Mouse (Mus musculus) hindbrain, embryonic 11.5 days (tissue): Measurements from ENCODE around the gene Icam4. TPM values are rescaled to one million over a fixed set of nuclear protein-coding genes. Genes with fewer than 3 reads are reported as not detected.

Experiments used
- ATAC-seq: fragments of 200-750 bp; cut with Nextera tagmentation; 2 replicates; pipeline ENCODE4 v1.8.0; 2017; ENCODE audit warnings: mild to moderate bottlenecking, moderate TSS enrichment, moderate library complexity; ENCODE audit not compliant: low FRiP score
- DNase-seq: peaks from one replicate; pipeline ENCODE4 v3.0.0-alpha.2; 2015; ENCODE audit warnings: low spot score
- H3K27ac ChIP-seq: fragments of 300-500 bp; sonication (generic); 2 replicates; pipeline ENCODE4 v1.5.1; 2014; ENCODE audit warnings: mild to moderate bottlenecking, low read depth, low read length
- H3K27me3 ChIP-seq: fragments of 300-500 bp; sonication (generic); 2 replicates; pipeline ENCODE4 v1.6.1; 2014; ENCODE audit warnings: mild to moderate bottlenecking, low read length, moderate library complexity, mixed read lengths; ENCODE audit not compliant: control insufficient read depth, insufficient read depth
- H3K36me3 ChIP-seq: fragments of 300-500 bp; sonication (generic); 2 replicates; pipeline ENCODE4 v1.6.1; 2014; ENCODE audit warnings: mild to moderate bottlenecking, low read length, moderate library complexity, mixed read lengths; ENCODE audit not compliant: control insufficient read depth, insufficient read depth
- H3K4me1 ChIP-seq: fragments of 300-500 bp; sonication (generic); replicated peaks from 2 replicates; pipeline ENCODE4 v1.6.1; 2014; ENCODE audit warnings: low read length, mixed read lengths; ENCODE audit not compliant: control insufficient read depth, insufficient read depth
- H3K4me2 ChIP-seq: fragments of 300-500 bp; sonication (generic); replicated peaks from 2 replicates; pipeline ENCODE4 v1.6.1; 2014; ENCODE audit warnings: mild to moderate bottlenecking, low read depth, low read length
- H3K4me3 ChIP-seq: fragments of 300-500 bp; sonication (generic); 2 replicates; pipeline ENCODE4 v1.5.1; 2014; ENCODE audit warnings: low read depth, low read length
- H3K9ac ChIP-seq: fragments of 300-500 bp; sonication (generic); 2 replicates; pipeline ENCODE4 v1.6.1; 2014; ENCODE audit warnings: low read depth, low read length
- H3K9me3 ChIP-seq: fragments of 300-500 bp; sonication (generic); 2 replicates; pipeline ENCODE4 v1.6.1; 2016; ENCODE audit warnings: low read length; ENCODE audit not compliant: control insufficient read depth
- WGBS: fragments of 180-500 bp; shearing (Covaris S2); extraction: QIAGEN DNeasy Blood & Tissue Kit; methylation state at CpG from one replicate; pipeline ENCODE4 v1.1.7; 2014; 5-methylcytosine and 5-hydroxymethylcytosine counted together
- polyA plus RNA-seq: library from polyadenylated mRNA; unstranded; fragments of >200 nt; fragmentation: Nextera tagmentation; extraction: Ambion mirVana; gene quantifications from 2 replicates; pipeline ENCODE4 v1.2.1, GENCODE M21; 2014

Icam4 gene
- polyA plus RNA-seq, 1 experiment from 2014 or later: 5.7 TPM

DNA sequence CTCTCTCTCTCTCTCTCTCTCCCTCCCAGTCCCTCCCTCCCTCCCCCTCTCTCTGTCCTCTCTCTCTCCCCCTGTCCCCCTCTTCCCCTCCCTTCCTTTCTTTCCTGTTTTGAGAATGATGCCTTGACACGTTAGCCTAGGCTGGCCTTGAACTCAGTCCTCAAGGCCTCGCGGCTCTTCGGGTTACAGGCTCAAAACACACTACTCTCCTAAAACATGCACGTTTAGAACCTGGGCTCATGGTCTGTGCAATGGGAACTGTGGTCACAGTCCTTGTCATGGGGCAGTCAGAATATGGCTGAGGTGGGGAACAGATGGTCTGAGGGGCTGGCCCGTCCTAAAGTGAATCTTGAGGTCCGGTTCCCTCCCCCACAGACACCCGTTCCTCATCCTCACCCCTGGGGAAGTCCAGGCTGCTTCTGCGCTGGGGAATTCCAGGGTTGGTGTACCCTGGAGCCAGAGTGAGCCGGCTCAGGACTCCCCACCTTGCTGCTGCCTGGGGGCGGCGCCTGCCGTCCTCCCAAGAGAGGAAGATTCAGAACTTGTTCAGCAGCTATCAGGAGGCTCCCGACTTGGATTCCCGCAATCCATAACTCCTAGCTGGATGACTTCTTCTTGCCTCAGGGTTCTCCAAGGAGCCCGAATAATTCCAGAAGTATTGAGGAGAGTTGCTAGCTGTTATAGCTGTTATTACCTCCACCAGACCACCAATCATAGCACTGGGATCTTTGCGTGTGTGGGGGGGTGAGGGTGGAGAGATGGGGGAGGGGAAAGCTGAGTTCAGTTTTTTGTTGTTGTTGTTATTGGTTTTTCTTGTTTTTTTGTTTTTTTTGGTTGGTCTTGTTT lies 12.6 kb upstream of the Icam4 start:
- H3K4me2 ChIP-seq: no peak overlapping the region
- no peak overlapping the region for H3K4me3 ChIP-seq
- H3K27me3 ChIP-seq: peaks cover 36% of the 10 kb centered on the region

DNA sequence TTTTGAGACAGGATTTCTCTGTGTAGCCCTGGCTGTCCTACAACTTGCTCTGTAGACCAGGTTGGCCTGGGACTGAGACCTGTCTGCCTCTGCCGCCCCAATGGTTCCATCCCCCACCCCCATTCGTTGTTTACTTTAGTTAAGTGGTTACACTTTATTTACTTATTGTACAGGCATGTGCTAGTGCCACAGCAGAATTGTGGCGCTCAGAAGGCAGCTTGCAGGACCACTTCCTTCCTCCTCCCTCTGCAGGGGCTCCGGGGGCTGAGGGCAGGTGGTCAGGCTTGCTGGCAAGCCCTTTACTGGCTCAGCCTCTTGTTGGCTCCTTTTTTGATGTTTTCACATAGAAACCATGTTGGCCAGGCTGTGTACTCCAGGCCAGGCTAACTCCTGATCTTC lies 12.0 kb upstream of the Icam4 start:
- WGBS: 38% methylated on average over 4 of the region's 4 CpGs
- Histone ChIP-seq H3K27ac (no peak overlapping the region), H3K27me3 (peaks cover 36% of the 10 kb centered on the region), H3K4me1 (no peaks in the 10 kb centered on the region), H3K9ac (no peak overlapping the region), H3K4me3 (no peak overlapping the region), H3K36me3 (no peaks in the 10 kb centered on the region), H3K9me3 (no peaks in the 10 kb centered on the region), H3K4me2 (no peak overlapping the region)
- DNase-seq (no peak), ATAC-seq (no peak)

More for the DNA sequence above, 12.6 kb upstream of the Icam4 start:
- no peak for ATAC-seq
- Histone ChIP-seq H3K9ac (no peak overlapping the region), H3K36me3 (no peaks in the 10 kb centered on the region), H3K27ac (no peak overlapping the region), H3K9me3 (no peaks in the 10 kb centered on the region), H3K4me1 (no peaks in the 10 kb centered on the region)
- 8% methylated on average over 17 of the region's 17 CpGs for WGBS
- DNase-seq: peak; percentile 30

DNA sequence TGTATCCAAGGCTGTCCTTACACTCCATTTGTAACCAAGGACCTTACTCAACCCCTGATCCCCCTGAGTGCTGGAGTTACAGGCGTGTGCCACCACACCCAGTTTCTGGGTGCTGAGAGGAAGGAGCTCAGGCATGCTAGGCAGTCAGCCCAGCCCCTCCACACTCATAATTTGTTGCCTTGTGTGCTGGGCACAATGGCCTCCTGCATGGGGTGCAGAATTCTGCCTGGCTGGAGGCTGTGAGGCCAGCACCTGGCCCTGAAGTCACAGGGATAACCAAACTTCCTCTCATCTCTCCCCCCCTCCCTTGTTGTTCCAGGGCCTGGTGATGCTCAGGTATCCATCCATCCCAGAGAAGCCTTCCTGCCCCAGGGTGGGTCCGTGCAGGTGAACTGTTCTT lies 10.6 kb upstream of the Icam4 start:
- ATAC-seq (no peak), DNase-seq (no peak)
- WGBS: 64% methylated on average over 2 of the region's 2 CpGs
- Histone ChIP-seq H3K9ac (no peak overlapping the region), H3K4me1 (no peaks in the 10 kb centered on the region), H3K27me3 (peaks cover 36% of the 10 kb centered on the region), H3K4me2 (no peak overlapping the region), H3K36me3 (no peaks in the 10 kb centered on the region), H3K9me3 (no peaks in the 10 kb centered on the region), H3K27ac (no peak overlapping the region), H3K4me3 (no peak overlapping the region)

DNA sequence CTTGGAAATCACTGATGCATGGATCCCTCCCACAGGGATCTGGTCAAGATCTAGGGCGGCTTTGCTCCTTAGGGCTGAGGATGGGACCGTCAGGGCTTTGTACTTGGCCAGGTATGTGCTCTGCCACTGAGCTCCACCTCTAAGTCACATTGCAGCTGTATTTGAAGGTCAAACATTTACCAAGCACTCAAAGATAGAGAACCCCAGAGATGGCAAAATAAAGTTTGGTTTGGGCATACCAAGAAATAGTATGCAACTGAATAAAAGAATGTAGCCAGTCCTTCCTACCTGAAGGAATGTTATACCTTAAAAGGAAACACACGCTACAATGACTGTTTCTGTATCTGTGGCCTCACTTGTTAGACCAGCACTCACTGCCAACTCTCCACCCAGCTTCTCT lies 7.8 kb upstream of the Icam4 start:
- H3K4me1 ChIP-seq: no peaks in the 10 kb centered on the region
- H3K27ac ChIP-seq: no peak overlapping the region
- no peak overlapping the region for H3K4me2 ChIP-seq
- no peaks in the 10 kb centered on the region for H3K9me3 ChIP-seq
- no peak overlapping the region for H3K4me3 ChIP-seq
- ATAC-seq (no peak), DNase-seq (no peak)
- peaks cover 15% of the 10 kb centered on the region for H3K27me3 ChIP-seq
- 76% methylated on average over 3 of the region's 3 CpGs for WGBS
- no peak overlapping the region for H3K9ac ChIP-seq
- H3K36me3 ChIP-seq: no peaks in the 10 kb centered on the region

DNA sequence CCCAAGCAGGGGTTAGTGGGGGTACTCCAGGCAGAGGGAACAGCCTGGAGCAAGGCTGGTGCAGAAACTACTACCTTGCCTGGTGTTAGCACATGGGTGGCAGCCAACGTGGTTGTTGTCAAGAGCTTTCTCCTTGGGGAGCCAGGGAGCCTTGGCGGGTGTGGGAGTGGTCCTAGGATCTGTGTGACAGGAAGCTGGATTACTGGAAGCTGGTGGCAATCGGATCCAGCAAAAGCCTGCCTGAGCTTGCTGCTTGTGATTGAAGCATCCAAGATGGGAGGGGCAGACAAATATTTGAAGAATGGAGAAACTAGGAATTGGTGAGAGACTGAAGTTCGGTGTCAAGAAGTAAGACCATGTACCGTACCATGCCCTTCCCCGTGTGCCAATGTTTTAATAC lies 6.9 kb upstream of the Icam4 start:
- no peaks in the 10 kb centered on the region for H3K4me1 ChIP-seq
- no peak overlapping the region for H3K9ac ChIP-seq
- no peak overlapping the region for H3K4me2 ChIP-seq
- DNase-seq: no peak
- no peaks in the 10 kb centered on the region for H3K9me3 ChIP-seq
- H3K27ac ChIP-seq: no peak overlapping the region
- no peak overlapping the region for H3K4me3 ChIP-seq
- no peaks in the 10 kb centered on the region for H3K36me3 ChIP-seq
- H3K27me3 ChIP-seq: peaks cover 9% of the 10 kb centered on the region
- no peak for ATAC-seq
- WGBS: 68% methylated on average over 6 of the region's 6 CpGs

DNA sequence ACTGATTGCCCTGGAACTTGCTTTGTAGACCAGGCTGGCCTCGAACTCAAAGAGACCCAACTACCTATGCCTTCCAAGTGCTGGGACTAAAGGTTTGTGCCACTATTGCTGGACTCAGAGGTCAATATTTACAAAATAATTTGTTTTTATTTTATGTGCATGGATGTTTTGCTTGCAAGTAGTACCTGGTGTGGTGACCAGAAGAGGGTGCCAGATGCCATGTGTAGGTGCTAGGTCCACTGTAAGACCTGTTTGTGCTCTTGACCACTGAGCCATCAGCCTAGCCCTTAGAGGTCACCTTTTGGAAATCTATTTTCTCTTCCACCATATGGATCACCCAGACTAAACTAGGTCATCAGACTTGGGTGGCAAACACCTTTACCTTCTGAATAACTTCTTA lies 6.4 kb upstream of the Icam4 start:
- H3K27me3 ChIP-seq: peaks cover 5% of the 10 kb centered on the region
- DNase-seq: no peak
- no peak overlapping the region for H3K9ac ChIP-seq
- ATAC-seq: no peak
- 88% methylated on average over 1 of the region's 1 CpGs for WGBS
- no peak overlapping the region for H3K4me2 ChIP-seq
- no peaks in the 10 kb centered on the region for H3K36me3 ChIP-seq
- no peak overlapping the region for H3K4me3 ChIP-seq
- no peaks in the 10 kb centered on the region for H3K9me3 ChIP-seq
- H3K4me1 ChIP-seq: no peaks in the 10 kb centered on the region
- H3K27ac ChIP-seq: no peak overlapping the region

DNA sequence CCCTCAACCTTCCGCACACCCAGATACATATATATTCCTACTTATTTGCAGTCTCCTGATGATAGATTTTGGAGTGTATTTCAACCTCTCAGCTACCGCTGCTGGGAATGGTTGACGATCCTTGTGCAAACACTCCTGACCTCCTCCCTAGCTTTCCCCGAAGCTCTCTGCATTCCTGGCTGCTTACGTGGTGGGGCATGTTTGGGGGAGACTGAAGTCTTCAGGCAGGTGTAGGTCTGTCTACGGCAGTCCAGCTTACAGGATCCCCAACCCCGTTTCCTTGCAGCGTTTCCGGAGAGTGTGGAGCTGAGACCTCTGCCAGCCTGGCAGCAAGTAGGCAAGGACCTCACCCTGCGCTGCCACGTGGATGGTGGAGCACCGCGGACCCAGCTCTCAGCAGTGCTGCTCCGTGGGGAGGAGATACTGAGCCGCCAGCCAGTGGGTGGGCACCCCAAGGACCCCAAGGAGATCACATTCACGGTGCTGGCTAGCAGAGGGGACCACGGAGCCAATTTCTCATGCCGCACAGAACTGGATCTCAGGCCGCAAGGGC lies 3.8 kb upstream of the Icam4 start:
- 72% methylated on average over 19 of the region's 19 CpGs for WGBS
- no peak for ATAC-seq
- Histone ChIP-seq H3K4me2 (no peak overlapping the region), H3K36me3 (no peaks in the 10 kb centered on the region), H3K27me3 (peaks cover 22% of the 10 kb centered on the region), H3K9me3 (no peaks in the 10 kb centered on the region), H3K4me3 (no peak overlapping the region), H3K4me1 (peaks cover 2% of the 10 kb centered on the region; the same call in 1 of the 2 replicates), H3K27ac (no peak overlapping the region), H3K9ac (no peak overlapping the region)
- DNase-seq: no peak

DNA sequence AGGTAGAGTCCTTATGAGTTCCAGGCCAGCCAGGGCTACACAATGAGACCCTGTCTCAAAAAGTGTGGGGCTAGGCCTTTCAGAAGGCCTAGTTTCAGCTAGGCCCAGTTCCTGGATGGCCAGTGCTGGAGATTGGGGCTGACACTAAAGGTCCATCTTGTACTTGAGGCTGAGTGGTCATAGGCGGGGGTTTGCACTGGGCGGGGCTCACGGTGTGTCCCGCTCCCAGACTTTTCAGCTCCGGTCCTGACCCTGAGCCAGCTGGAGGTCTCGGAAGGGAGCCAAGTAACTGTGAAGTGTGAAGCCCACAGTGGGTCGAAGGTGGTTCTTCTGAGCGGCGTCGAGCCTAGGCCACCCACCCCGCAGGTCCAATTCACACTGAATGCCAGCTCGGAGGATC lies 2.3 kb upstream of the Icam4 start:
- no peak overlapping the region for H3K4me3 ChIP-seq
- H3K36me3 ChIP-seq: no peaks in the 10 kb centered on the region
- DNase-seq (no peak), ATAC-seq (no peak)
- H3K27me3 ChIP-seq: peaks cover 34% of the 10 kb centered on the region
- no peak overlapping the region for H3K9ac ChIP-seq
- WGBS: 78% methylated on average over 12 of the region's 12 CpGs
- no peak overlapping the region for H3K27ac ChIP-seq
- no peak overlapping the region for H3K4me2 ChIP-seq
- H3K4me1 ChIP-seq: peaks cover 2% of the 10 kb centered on the region; the same call in 1 of the 2 replicates
- H3K9me3 ChIP-seq: no peaks in the 10 kb centered on the region

DNA sequence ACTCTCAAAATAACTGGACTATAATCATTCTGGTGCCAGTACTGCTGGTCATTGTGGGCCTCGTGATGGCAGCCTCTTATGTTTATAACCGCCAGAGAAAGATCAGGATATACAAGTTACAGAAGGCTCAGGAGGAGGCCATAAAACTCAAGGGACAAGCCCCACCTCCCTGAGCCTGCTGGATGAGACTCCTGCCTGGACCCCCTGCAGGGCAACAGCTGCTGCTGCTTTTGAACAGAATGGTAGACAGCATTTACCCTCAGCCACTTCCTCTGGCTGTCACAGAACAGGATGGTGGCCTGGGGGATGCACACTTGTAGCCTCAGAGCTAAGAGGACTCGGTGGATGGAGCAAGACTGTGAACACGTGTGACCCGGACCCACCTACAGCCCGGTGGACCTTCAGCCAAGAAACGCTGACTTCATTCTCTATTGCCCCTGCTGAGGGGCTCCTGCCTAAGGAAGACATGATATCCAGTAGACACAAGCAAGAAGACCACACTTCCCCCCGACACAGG lies 1.3 kb upstream of the Icam4 start:
- ATAC-seq: no peak
- WGBS: 53% methylated on average over 8 of the region's 8 CpGs
- Histone ChIP-seq H3K4me2 (no peak overlapping the region), H3K9ac (no peak overlapping the region), H3K4me1 (peaks cover 2% of the 10 kb centered on the region; the same call in 1 of the 2 replicates), H3K27ac (no peak overlapping the region), H3K36me3 (no peaks in the 10 kb centered on the region), H3K4me3 (no peak overlapping the region), H3K27me3 (peaks cover 44% of the 10 kb centered on the region), H3K9me3 (no peaks in the 10 kb centered on the region)
- no peak for DNase-seq
